Mouse (Mus musculus): ENCODE measurements around the gene Socs2. TPM values are rescaled to one million over a fixed set of nuclear protein-coding genes. Genes with fewer than 3 reads are reported as not detected.

Gene Socs2
- polyA plus RNA-seq, 1 experiment = 24.5 TPM

DNA sequence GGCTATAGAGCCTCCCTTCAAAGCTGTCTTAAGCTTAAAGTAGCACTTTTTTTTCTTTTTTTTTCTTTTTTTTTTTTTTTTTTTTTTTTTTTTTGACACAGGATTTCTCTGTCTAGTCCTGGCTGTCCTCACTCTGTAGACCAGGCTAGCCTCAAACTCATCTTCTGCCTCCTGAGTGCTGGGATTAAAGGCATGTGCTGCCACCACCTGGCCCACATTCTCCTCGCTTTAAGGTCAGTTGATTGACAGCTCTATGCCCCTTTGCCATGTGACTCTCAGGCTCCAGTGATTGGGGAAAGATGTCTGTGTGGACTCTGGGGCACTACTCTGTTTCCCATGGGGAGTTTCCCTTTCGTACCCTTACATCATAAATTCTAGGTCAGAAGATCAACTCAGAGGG, 23.6 kb upstream of the Socs2 start:
- H3K27me3 ChIP-seq (replicated peaks; ENCODE audit: control insufficient read depth, insufficient read depth, low read length) = no peaks in the 10 kb centered on the region
- no peaks in the 10 kb centered on the region for H3K36me3 ChIP-seq (ENCODE audit: control insufficient read depth, insufficient read depth, low read length)
- no peak overlapping the region for H3K27ac ChIP-seq (ENCODE audit: insufficient read depth, low read depth, low read length)
- H3K4me3 ChIP-seq (ENCODE audit: insufficient read depth, low read depth, low read length) = no peak overlapping the region
- no peak for TF ChIP-seq POLR2A (IDR thresholded peaks at IDR 0.05; ENCODE audit: low read depth, low read length)
- peak; percentile 55 for TF ChIP-seq CTCF (conservative IDR thresholded peaks at IDR 0.05; ENCODE audit: insufficient read depth, insufficient read length, low read depth, low read length)
- WGBS = 55% methylated on average over 2 of the region's 2 CpGs
- peak; percentile 31 for DNase-seq
- no peaks in the 10 kb centered on the region for H3K4me1 ChIP-seq (ENCODE audit: control insufficient read depth, insufficient read depth, low read length)

DNA sequence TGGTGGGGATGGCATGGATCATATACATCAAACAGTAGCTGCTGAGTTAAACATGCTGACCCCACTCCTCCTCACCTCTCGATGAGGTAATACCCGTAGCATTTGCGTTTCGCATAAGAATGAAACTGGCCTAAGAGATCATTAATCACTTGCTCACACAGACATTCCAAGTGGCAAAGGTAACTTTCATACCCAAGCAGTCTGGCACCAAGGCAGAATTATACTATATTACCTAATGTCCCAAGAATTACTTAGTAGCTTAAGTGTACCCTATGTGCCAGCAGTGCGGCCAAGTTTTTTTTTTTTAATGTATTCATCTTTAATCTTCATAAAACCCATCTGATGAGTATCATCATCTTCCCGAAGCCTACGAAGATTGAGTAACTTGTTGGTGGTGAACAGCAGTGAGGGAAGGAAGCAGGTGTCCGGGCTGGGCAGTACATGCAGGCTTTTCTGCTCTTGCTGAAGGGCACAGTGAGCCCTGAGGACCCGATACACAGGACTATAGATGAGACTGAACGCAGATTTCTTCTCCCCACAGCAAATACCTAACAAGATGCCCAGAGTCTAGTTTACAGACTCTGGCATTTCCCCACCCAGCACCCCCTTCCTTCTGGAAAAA, 22.8 kb upstream of the Socs2 start:
- Histone ChIP-seq H3K36me3 (ENCODE audit: control insufficient read depth, insufficient read depth, low read length) (no peaks in the 10 kb centered on the region), H3K27ac (ENCODE audit: insufficient read depth, low read depth, low read length) (no peak overlapping the region), H3K4me1 (ENCODE audit: control insufficient read depth, insufficient read depth, low read length) (no peaks in the 10 kb centered on the region), H3K27me3 (replicated peaks; ENCODE audit: control insufficient read depth, insufficient read depth, low read length) (no peaks in the 10 kb centered on the region), H3K4me3 (ENCODE audit: insufficient read depth, low read depth, low read length) (no peak overlapping the region)
- 79% methylated on average over 10 of the region's 10 CpGs for WGBS
- TF ChIP-seq CTCF (conservative IDR thresholded peaks at IDR 0.05; ENCODE audit: insufficient read depth, insufficient read length, low read depth, low read length) (no peak), POLR2A (IDR thresholded peaks at IDR 0.05; ENCODE audit: low read depth, low read length) (no peak)
- no peak for DNase-seq

DNA sequence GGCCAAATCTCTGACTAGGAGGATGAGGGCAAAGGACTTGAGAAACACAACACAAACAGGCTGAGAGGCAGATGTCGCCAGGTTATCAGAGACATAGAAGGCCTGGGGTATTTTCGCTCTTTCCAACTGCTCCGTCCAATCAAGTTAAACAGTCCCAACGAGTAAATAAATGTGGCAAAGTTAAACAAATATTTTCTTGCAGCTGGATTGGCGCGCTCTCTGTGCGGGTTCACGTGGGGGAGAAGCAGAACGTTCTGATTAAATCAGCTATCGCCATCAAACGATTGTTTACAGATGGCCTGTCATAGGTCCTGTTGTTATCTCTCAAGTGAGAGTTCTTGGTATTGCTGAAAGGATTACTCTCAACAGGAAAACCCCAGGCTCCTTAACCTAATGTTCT, 22.0 kb upstream of the Socs2 start:
- Histone ChIP-seq H3K36me3 (ENCODE audit: control insufficient read depth, insufficient read depth, low read length) (no peaks in the 10 kb centered on the region), H3K27me3 (replicated peaks; ENCODE audit: control insufficient read depth, insufficient read depth, low read length) (no peaks in the 10 kb centered on the region), H3K4me3 (ENCODE audit: insufficient read depth, low read depth, low read length) (no peak overlapping the region), H3K4me1 (ENCODE audit: control insufficient read depth, insufficient read depth, low read length) (no peaks in the 10 kb centered on the region), H3K27ac (ENCODE audit: insufficient read depth, low read depth, low read length) (no peak overlapping the region)
- DNase-seq = no peak
- no peak for TF ChIP-seq POLR2A (IDR thresholded peaks at IDR 0.05; ENCODE audit: low read depth, low read length)
- 67% methylated on average over 11 of the region's 11 CpGs for WGBS

DNA sequence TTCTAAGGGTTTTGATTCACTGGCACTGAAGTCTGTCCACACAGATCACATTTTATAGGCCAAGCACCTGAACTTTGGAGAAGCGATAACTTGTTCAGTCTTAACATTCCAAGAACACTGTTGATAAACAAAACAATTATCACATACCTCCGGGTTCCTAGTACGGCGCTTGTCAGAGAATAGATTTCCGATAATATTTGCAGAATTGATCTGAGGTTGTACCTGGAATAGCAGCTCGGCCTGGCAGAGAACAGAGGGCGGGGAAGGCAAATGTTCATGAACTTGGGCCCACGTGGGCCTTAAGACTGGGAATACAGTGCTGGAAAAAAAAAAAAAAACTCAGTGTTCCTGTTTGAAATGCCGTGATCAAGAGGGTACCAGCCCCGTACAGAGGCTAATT, 13.3 kb upstream of the Socs2 start:
- TF ChIP-seq CTCF (conservative IDR thresholded peaks at IDR 0.05; ENCODE audit: insufficient read depth, insufficient read length, low read depth, low read length) = no peak
- no peak for TF ChIP-seq POLR2A (IDR thresholded peaks at IDR 0.05; ENCODE audit: low read depth, low read length)
- no peak overlapping the region for H3K4me3 ChIP-seq (ENCODE audit: insufficient read depth, low read depth, low read length)
- peaks cover 7% of the 10 kb centered on the region; the same call in 1 of the 2 replicates for H3K4me1 ChIP-seq (ENCODE audit: control insufficient read depth, insufficient read depth, low read length)
- DNase-seq = no peak
- no peak overlapping the region for H3K27ac ChIP-seq (ENCODE audit: insufficient read depth, low read depth, low read length)
- H3K36me3 ChIP-seq (ENCODE audit: control insufficient read depth, insufficient read depth, low read length) = no peaks in the 10 kb centered on the region
- no peaks in the 10 kb centered on the region for H3K27me3 ChIP-seq (replicated peaks; ENCODE audit: control insufficient read depth, insufficient read depth, low read length)
- WGBS = 91% methylated on average over 10 of the region's 10 CpGs

DNA sequence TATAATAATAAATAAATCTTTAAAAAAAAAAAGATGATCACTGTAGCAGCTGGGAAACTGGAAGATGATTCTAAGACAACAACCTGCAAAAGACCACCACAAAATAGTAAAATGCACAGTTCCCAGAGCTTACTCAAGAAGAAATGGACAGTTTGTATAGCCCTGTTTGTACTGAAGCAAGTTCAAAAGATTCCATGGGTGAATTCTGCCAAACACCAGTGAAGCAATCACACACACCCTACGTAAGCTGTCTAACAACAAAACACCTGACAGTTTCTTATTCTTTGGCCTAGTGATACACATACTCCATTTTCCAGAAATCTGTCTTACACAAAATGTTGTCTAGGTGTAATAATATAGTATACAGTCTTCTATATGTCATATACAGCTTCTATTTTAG, 12.1 kb upstream of the Socs2 start:
- Histone ChIP-seq H3K4me3 (ENCODE audit: insufficient read depth, low read depth, low read length) (no peak overlapping the region), H3K4me1 (ENCODE audit: control insufficient read depth, insufficient read depth, low read length) (peaks cover 7% of the 10 kb centered on the region; the same call in 1 of the 2 replicates), H3K36me3 (ENCODE audit: control insufficient read depth, insufficient read depth, low read length) (no peaks in the 10 kb centered on the region), H3K27me3 (replicated peaks; ENCODE audit: control insufficient read depth, insufficient read depth, low read length) (no peaks in the 10 kb centered on the region), H3K27ac (ENCODE audit: insufficient read depth, low read depth, low read length) (no peak overlapping the region)
- DNase-seq = no peak
- no peak for TF ChIP-seq CTCF (conservative IDR thresholded peaks at IDR 0.05; ENCODE audit: insufficient read depth, insufficient read length, low read depth, low read length)
- no peak for TF ChIP-seq POLR2A (IDR thresholded peaks at IDR 0.05; ENCODE audit: low read depth, low read length)
- WGBS = 100% methylated on average over 1 of the region's 1 CpGs

DNA sequence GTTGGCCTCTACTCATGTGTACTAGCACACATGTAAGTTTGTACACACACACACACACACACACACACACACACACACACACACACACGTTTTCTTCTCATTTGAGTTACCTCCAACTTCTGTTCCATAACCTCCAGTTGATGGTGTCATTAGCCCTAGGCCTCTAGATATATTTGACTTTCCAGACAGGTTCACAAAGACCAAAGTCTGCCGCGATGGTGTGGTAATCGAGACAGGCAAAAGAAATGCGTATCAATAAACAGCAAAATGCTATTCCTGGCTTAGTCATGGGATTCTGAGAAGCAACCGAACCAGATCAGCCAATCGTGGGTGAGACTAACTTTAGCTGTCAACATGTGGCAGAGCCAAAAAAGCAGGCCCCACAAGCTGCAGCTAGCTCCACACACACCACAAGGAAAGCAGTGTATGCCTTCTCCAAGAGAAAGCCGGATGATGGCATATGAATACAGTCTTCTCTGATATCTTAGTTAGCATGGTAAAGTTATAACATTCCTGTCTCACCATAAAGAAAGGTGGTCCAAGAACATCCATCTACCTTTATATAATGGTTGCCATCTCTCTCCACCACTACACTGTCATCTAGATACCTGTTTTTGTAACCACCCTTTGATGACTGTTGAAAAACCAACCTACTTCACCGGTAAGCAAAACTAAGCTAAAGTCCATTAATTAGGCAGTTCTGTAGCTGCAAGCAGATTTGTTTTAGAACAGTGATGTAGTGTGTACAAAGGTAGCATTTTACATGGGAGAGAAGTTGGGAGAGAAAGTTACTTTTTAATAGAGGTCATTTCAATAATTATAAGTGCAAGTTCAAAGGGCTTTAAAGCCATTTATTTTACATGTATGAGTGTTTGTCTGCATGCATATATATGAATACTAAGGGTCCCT, 9.5 kb upstream of the Socs2 start:
- Histone ChIP-seq H3K4me1 (ENCODE audit: control insufficient read depth, insufficient read depth, low read length) (peaks cover 7% of the 10 kb centered on the region; the same call in 1 of the 2 replicates), H3K27me3 (replicated peaks; ENCODE audit: control insufficient read depth, insufficient read depth, low read length) (no peaks in the 10 kb centered on the region), H3K4me3 (ENCODE audit: insufficient read depth, low read depth, low read length) (no peak overlapping the region), H3K27ac (ENCODE audit: insufficient read depth, low read depth, low read length) (peak overlapping the region; percentile 89), H3K36me3 (ENCODE audit: control insufficient read depth, insufficient read depth, low read length) (no peaks in the 10 kb centered on the region)
- 70% methylated on average over 9 of the region's 9 CpGs for WGBS
- DNase-seq = peak; percentile 62
- no peak for TF ChIP-seq POLR2A (IDR thresholded peaks at IDR 0.05; ENCODE audit: low read depth, low read length)
- no peak for TF ChIP-seq CTCF (conservative IDR thresholded peaks at IDR 0.05; ENCODE audit: insufficient read depth, insufficient read length, low read depth, low read length)

DNA sequence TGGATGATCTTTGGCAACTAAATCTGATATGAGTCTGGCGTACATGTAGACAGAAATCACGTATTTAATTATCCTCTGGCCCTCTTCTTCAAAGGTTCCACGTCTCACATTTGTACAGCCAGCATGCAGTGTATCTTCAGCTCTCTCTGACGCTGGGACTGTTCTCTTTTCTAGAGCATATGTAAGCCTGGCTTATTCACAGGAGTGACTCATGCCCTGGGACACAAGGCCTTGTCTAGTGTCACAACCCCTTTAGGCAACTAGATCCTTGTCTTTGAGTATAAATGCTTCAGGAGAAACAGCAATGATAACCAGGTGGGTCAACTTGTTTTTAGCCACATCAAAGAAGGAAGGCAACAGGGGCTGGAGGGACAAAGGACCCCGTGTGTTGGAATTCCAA, 5.7 kb upstream of the Socs2 start:
- Histone ChIP-seq H3K36me3 (ENCODE audit: control insufficient read depth, insufficient read depth, low read length) (no peaks in the 10 kb centered on the region), H3K4me1 (ENCODE audit: control insufficient read depth, insufficient read depth, low read length) (peaks cover 9% of the 10 kb centered on the region; the same call in 1 of the 2 replicates), H3K27me3 (replicated peaks; ENCODE audit: control insufficient read depth, insufficient read depth, low read length) (no peaks in the 10 kb centered on the region), H3K4me3 (ENCODE audit: insufficient read depth, low read depth, low read length) (no peak overlapping the region), H3K27ac (ENCODE audit: insufficient read depth, low read depth, low read length) (no peak overlapping the region)
- TF ChIP-seq CTCF (conservative IDR thresholded peaks at IDR 0.05; ENCODE audit: insufficient read depth, insufficient read length, low read depth, low read length) (no peak), POLR2A (IDR thresholded peaks at IDR 0.05; ENCODE audit: low read depth, low read length) (no peak)
- 89% methylated on average over 5 of the region's 5 CpGs for WGBS
- no peak for DNase-seq
